Mouse (Mus musculus) mesoderm, embryonic 11.5 days (tissue): ENCODE measurements around the gene Slc35a1.

Source experiments
- DNase-seq: peaks from one replicate; pipeline ENCODE4 v3.0.0-alpha.2; 2012; ENCODE audit warnings: low read depth, low spot score

Slc35a1 gene

DNA sequence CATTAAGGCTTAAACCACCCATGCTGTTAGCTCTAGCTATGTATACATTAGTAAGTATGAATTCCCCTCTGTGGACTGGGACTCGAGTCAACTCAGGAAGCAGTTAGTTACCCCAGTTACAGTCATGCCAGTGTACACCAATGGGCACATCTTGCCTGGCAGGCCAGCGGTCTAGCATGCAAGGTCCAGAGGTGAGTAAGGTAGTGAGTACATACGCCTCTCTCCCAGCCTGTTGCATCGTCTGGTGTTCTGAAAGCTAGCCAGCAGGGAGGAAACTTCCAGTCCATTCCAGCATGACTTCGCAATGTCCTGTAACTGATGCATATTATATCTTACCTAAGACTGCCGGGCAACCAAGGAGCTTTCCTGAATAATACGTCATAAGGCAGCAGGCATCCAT, 34.1 kb downstream of the Slc35a1 start:
- DNase-seq: no peak

GRCm38 (mm10) chr4:34644779-34645178, 42.5 kb downstream of the Slc35a1 start:
- no peak for DNase-seq

- no peak for DNase-seq
Observed at GRCm38 (mm10) chr4:34640731-34641130, 46.5 kb downstream of the Slc35a1 start.

- peak; percentile 1 for DNase-seq
Observed at GRCm38 (mm10) chr4:34639745-34640364, 47.4 kb downstream of the Slc35a1 start.

- DNase-seq: no peak
Observed at GRCm38 (mm10) chr4:34637851-34638250, 49.4 kb downstream of the Slc35a1 start.

DNA sequence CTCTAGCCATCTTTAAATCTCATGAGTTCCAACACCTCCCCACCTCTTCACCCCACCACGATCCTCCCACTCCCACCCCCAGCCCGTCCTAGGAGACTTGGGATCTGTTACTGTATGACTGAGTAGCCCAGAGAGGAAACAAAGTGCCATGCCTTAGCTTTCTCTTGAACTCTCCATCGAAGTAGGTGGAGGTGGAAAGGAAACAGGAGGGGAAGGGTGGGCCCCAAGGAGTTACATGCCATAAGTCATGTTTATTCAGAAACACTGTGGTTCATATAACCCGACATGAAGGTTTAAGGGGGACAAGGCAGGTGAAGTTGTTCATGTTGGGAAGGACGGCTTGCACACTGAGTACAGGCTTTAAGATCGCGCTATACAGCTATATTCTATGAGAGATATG, 49.9 kb downstream of the Slc35a1 start:
- DNase-seq: no peak

DNA sequence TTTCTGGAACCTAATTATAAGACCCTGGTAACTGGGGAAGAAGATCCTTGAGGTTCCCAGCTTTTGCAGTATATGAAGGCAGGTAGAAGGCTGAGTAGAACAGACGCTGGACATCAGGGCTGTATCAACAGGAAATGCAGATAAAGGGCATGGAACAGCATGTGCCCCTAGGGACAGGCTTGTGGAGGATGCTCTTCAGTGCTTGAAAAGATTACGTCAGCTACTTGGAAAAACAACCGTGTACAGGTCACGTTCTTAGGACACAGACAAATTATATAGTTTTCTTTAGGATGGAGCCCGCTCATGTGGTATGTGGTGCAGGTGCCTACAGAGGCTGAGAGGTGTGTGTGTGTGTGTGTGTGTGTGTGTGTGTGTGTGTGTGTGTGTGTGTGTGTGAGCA, 51.2 kb downstream of the Slc35a1 start:
- no peak for DNase-seq

- DNase-seq: no peak
Observed at GRCm38 (mm10) chr4:34634129-34634528, 53.1 kb downstream of the Slc35a1 start.

DNA sequence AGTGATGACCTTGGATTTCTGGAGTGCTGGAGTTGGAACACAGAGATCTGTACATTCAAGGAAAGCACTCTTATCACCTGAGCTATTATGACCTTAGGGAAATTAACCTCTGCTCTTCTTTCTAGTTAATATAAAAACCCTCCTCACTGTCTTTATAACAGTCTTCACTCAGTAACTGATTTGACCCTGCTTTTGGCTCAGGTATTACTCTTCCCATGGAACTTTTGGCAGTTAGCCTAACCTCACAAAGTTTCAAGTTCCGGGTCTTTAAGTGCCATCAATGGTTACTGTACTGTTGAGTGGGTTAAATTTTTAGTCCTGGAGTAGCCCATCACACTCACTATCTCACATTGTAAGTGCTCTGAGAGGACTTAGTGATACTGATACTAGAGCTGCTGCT, 57.3 kb downstream of the Slc35a1 start:
- DNase-seq: no peak

- no peak for DNase-seq
Observed at GRCm38 (mm10) chr4:34626401-34626800, 60.8 kb downstream of the Slc35a1 start.

DNA sequence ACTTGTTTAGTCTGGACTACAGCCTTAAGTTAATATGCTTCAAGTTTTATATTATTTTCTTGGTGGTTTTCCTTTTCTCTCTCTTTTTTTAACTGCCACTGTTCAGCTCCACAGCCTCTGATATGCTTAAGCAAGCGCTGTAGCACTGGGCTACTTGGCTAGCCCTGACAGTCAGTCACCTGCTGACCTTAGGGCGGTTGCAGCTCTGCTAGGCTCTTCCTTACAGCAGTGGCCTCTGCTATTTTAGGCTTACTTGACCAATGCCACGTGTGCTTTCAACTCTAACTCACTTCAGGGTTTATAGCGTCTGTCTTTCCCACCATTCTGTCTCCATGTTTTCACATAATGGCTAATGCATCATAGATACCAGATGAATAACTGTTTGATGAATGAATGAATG, 61.7 kb downstream of the Slc35a1 start:
- DNase-seq: no peak

DNA sequence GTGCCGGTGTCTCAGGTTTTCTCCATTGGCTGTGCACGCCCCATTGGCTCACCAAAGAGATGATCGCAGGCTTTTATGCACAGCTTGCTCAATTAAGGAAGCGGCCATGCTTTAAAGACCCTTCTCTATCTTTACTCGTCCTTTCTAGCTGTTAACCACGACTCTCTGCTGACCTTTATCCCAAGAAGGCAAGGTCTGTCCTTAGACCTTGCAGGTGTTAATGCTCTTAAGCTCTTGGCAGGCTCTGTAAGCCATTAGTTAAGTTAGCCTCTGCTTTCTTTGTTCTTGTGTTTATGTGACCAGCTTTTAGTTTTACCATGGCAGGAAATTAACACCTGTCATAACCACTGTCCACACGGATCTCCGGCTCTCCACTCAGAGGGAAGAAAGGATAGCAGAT, 71.1 kb downstream of the Slc35a1 start:
- DNase-seq: no peak

DNA sequence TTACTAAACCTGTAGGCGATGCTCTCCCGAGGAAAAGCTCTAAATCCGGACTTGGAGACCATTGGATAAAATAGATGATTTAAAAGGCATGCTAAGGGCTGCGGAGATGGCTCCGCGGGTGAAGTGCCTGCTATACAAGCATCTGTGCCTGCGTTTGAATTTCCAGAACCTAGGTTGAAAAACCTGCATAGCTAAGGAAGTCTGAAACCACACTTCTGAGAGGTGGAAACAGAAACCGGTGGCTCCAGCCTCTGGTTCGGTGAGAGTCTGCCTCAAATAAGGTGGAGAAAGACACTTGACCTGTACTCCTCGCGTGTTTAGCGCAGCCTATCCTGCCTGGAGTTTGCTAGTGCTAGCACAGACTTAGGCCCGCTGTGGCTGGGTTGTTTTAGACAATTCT, 71.9 kb downstream of the Slc35a1 start:
- peak; percentile 4 for DNase-seq

GRCm38 (mm10) chr4:34614630-34615094, 72.6 kb downstream of the Slc35a1 start, which contains the start of the genes Orc3 and Rars2:
Orc3 (minus strand) TSS chr4:34614944.
Rars2 (plus strand) TSS chr4:34614957.
- peak; percentile 92 for DNase-seq

DNA sequence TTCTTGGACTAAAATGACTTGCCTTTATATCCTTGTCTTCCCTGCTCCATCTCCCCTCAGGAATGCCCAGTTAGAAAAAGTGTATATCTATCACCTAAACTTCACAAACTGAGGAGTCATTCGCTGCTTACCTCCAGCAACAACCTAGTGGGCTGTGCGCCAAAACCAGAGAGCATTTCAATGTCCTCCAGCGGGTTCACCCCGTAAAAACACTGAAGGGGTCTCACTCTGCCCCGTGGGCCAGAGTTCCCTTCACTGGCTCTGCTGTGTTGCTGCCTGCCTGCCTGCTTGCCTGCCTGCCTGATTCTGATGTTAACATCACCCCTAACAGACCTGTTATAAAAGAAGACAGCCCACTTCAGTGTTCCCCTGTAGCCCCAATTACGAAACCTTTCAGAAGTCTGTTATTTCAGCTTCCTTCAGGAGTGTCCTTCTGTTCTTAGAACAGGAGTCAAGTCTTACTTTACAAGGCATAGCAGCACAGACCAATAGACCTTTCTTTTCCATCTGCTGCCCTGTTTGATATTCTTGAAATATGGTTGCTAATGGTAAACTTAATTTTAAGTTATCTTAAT, 73.6 kb downstream of the Slc35a1 start:
- no peak for DNase-seq
